Mouse (Mus musculus) CD4-positive, CD25-positive, alpha-beta regulatory T cell, adult 4 months (primary cell): Measurements from ENCODE around the gene Pacs2. TPM values are rescaled to one million over a fixed set of nuclear protein-coding genes. Genes with fewer than 3 reads are reported as not detected.

Source experiments
- ATAC-seq: one replicate; pipeline ENCODE4 v1.8.0; 2017
- polyA plus RNA-seq, 2 experiments: library from polyadenylated mRNA; unstranded; fragments of 100-300 nt; shearing (Covaris generic); gene quantifications; one replicate each; pipeline ENCODE4 v1.2.1; 2017

Gene Pacs2
- polyA plus RNA-seq: 1 to 10 TPM; 5.8 to 7.3 TPM

DNA sequence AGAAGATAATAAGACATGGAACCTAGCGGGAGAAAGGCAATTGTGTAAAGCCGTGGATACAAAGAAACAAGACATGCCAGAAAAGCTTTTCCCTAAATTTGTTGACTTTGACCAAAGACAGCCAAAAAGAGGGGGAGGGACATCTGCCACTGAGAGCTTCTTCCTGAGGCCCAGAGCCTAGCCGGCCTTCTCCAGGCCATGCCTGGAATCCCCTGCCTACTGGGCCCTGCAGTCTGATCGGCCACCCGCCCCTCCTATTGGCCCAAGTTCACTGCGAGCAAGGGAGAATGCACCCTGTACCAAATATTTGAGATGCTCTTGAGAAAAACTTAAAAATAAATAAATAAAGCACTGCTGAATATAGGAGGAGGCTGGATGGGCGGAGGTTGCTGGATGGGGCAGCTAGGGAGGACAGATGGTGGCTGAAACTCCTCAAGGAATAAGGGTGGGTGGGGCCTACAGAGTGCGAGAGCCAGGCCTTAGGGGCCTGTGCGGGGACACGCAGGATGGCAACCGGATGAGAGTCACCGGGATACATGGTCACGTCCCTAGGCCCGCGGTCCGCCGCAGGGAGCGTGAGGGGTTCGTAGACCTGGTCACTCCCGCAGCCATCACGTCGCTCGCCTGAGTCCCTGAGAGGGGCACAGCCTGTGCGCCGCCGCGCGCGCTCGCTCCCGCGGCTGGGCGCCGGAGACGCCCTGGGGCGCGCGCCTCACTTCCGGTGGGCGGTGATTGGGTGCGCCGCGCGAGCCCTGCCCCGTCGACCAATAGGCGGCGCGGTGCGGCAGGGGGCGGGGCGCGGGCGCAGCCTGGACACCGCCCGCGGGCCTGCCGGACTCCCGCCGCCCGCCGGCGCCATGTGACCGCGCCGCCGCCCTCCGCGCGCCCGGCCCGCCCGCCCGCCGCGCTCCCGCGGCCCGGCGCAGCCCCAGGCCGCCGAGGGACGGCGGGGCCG is at the start of gene Pacs2:
Gene Pacs2 (plus strand): TSS at position 905 of the 955 bp plus-strand sequence.
- peak; percentile 87 for ATAC-seq

DNA sequence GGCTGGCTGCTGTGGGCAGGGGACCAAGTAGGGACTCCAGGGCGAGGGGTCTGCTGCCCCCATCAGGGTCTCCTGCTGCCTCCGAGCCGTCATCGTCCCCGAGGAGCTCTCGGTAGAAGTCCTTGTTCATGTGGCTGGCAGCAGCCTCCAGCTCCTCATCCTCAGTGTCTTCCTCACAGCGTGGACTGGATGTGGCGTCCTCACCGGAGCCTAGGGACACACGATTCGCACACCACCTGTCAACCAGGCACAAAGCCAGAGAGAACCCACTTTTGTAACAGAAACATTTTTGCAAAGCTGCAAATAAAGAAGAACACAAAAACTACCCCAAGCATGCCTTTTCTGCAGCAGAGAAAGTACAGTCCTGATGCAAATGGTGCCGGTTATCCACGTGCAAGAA is 48.5 kb upstream of the Pacs2 start:
- ATAC-seq: no peak

- ATAC-seq: no peak
These were observed 45.4 kb upstream of the Pacs2 start for GRCm38 (mm10) chr12:112968943-112969342.

- ATAC-seq: no peak
These were observed 44.7 kb upstream of the Pacs2 start for GRCm38 (mm10) chr12:112969616-112970015.

DNA sequence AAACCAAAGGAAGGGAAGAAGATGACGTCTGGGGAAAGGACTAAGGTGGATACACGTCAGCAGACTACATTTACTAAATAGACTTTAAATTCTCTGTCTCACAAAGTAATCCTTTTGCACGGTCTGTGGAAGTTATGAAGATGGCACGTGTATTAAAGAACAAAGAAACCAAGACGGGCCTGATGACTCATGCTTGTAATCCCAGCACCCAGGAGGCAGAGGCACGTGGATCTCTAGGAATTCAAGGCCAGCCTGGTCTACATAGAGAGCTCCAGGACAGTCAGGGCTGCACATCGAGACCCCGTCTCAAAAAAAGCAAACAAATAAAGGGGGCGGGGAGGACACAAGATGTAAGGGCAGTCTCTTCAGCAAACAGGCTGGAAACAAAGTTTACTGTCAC is 39.6 kb upstream of the Pacs2 start:
- ATAC-seq: no peak

GRCm38 (mm10) chr12:112976371-112977073 is 37.8 kb upstream of the Pacs2 start, which contains the start of gene Btbd6:
TSS of gene Btbd6 (plus strand) at chr12:112976482.
- peak; percentile 97 for ATAC-seq

GRCm38 (mm10) chr12:112977156-112977555 is 37.2 kb upstream of the Pacs2 start:
- no peak for ATAC-seq

- ATAC-seq: no peak
These were observed 32.3 kb upstream of the Pacs2 start for GRCm38 (mm10) chr12:112982031-112982430.

- peak; percentile 73 for ATAC-seq
These were observed 29.0 kb upstream of the Pacs2 start for GRCm38 (mm10) chr12:112985346-112985745.

DNA sequence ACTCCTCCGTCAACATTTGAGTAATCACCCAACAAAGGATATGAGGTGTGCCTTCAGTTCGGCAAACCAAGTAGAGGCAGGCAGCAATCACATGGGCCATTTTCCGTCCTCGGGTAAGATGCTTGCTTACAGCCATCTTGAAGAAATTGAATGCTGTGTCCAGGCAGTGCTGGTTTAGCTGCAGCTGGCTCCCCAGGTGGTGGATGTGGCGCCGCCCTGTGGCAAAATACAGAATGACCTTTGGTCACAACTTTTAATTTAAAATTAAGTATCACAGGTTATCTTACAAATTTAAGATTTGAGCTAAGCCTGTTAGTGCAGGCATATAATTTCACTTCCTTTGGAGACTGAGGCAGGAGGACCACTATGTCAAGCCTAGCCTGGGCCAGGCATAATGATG is 26.4 kb upstream of the Pacs2 start:
- no peak for ATAC-seq

- no peak for ATAC-seq
These were observed 23.5 kb upstream of the Pacs2 start for GRCm38 (mm10) chr12:112990706-112991405.

- no peak for ATAC-seq
These were observed 22.9 kb upstream of the Pacs2 start for GRCm38 (mm10) chr12:112991444-112991843.

- ATAC-seq: no peak
These were observed 20.2 kb upstream of the Pacs2 start for GRCm38 (mm10) chr12:112994153-112994552.

DNA sequence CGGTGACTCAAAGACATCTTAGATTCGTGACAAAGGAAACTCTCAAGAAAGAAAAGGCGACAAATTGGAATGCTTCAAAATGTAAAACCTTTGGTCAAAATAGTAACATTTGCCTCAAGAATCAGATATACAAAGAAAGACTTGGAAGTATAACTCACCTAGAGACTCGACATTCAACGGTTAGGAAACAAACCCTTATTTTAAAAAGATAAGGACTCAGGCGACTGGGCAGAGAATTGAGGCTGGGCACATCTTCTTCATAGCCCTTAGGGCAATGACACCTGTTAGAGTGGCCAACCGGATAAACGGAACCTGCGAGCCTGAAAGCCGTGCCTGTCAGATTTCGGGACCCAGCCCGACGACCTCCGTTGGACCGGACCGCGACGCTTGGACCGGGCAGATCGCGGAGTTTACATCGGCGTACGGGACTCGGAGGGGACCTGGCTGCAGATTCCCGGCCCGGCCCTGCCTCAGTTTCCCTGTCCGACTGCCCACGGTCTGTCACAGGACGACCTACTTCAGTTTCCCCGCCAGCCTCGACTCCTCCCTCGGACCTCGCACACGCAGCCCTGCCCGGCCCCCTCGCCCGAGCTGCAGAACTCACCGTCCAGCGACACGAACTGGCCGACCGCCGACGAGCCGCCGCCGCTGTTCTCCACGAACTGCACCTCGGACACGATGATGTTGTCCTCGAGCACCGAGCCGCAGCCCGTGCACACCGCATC is 14.6 kb upstream of the Pacs2 start:
- ATAC-seq: no peak

- peak; percentile 96 for ATAC-seq
These were observed 13.8 kb upstream of the Pacs2 start, which contains the start of gene Brf1 for GRCm38 (mm10) chr12:113000294-113001132. TSS of gene Brf1 (minus strand) at chr12:113000704.

DNA sequence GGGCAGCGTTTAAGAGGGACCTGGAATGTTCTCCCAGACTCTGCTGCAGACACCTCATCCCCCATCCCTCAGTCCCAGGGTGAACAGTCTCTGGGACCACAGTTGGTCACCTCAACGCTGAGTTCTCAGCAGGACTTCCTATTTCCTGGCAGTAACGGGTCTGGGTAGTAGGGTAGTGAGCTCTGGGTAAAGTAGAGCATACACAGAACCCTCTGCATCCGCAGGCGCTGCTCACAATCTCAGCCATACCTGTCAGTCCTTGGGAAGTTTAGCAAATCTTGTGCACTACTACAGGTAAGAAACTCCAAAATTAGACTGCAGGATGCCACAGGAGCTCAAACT is 13.2 kb upstream of the Pacs2 start:
- ATAC-seq: peak; percentile 20

- no peak for ATAC-seq
These were observed 11.6 kb upstream of the Pacs2 start for GRCm38 (mm10) chr12:113002667-113003066.

DNA sequence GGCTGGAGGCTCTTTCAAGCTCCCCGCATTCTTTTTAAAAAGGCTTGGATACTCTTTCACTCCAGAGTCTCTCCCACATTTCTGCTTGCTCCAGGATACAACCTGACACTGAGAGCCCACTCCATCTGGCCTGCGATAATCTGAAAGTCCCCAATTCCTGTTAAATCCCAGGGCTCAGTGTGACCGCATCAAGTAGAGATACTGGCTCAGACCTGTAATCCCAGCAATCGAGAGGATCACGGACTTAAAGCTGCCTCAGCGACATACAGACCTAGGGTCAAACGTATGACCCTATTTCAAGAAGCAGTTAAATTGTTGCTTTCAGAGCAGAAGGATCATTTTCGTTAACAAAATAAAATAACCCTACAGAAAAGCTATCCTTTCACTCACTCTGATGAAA is 10.3 kb upstream of the Pacs2 start:
- ATAC-seq: no peak

GRCm38 (mm10) chr12:113004993-113005392 is 9.3 kb upstream of the Pacs2 start:
- peak; percentile 35 for ATAC-seq

DNA sequence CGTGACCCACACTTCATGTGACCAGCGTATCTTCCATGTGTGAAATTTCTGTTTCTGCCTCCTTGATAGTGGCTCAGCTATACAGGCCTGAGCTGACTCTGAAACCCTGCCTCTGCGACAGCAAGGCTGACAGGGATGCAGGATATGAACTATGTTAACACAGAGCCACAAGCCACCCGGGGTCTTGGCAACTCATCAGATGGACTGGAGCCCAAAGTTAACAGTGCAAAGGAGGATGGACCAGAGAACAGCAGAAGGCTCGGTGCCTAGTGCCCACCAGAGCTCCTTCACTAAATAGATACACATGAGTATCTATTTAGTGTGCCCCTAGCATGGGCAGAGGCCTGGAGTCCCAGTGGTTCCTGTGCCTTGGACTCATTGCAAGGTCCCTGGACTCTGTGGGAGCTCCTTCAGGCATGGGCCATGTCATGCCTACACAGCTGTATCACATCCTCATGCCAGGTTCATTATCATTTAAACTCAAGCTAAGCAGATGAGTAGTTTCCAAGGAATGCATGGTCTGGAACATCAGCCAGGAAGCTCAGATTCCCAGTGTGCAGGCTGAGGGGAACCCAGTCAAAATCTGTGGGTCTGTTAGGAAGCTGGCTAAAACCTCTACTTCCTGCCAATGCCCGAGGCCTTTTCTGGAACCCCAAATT is 2.5 kb upstream of the Pacs2 start:
- ATAC-seq: no peak

DNA sequence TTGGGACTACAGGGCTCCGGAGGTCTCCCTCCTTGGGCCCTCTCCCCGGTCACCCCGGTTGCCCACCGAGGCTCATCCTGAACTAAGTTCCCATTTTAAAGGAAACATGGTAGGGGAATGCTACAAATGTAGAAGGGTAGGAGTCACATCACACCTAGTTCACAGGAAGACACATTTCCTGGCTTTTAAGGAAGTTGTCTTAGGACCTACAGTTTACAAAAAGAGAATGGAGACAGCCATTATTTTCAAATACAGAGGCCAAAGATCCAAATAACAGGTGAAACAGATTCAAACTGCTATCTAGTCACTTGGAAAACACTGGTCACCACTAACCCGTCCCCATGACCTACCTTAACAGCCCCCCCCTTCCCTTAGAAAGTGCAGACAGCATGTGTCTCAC is 1.9 kb upstream of the Pacs2 start:
- no peak for ATAC-seq
